Mouse (Mus musculus) right cerebral cortex, postnatal 14 days (tissue): ENCODE results near the gene Cldn34b1.
"Not testable (repeated sequence)": the region's sequence is repeated elsewhere in the genome, so short reads cannot be mapped to it uniquely, and the experiment has no call there.

Experiments used
- DNase-seq: peaks from one replicate; pipeline ENCODE4 v3.0.0; 2022

The Cldn34b1 gene

GRCm38 (mm10) chrX:154890167-154890566 is at the start of gene Cldn34b1:
Cldn34b1 (minus strand) TSS chrX:154890267.
- DNase-seq: not testable (repeated sequence)

- not testable (repeated sequence) for DNase-seq
Observed at GRCm38 (mm10) chrX:154935887-154936286, 45.8 kb upstream of the Cldn34b1 start, which contains the start of gene Magea6. Magea6 (minus strand) TSS chrX:154935987.
